Mouse (Mus musculus) stomach, postnatal 0 days (tissue): ENCODE data around the gene Tma7. TPM values are rescaled to one million over a fixed set of nuclear protein-coding genes. Genes with fewer than 3 reads are reported as not detected.
A peak's percentile ranks its signal among the peaks of the same experiment; 100 is the strongest.

Experiments used
- ATAC-seq: fragments of 200-750 bp; cut with Nextera tagmentation; 2 replicates; pipeline ENCODE4 v1.8.0; 2017; ENCODE audit not compliant: low FRiP score, low TSS enrichment
- DNase-seq: peaks from one replicate; pipeline ENCODE4 v3.0.0-alpha.2; 2016; ENCODE audit warnings: low spot score
- H3K27ac ChIP-seq: fragments of 300-500 bp; sonication (generic); replicated peaks from 2 replicates; pipeline ENCODE4 v1.5.1; 2014; ENCODE audit warnings: mild to moderate bottlenecking, control low read depth
- H3K27me3 ChIP-seq: fragments of 300-500 bp; sonication (generic); 2 replicates; pipeline ENCODE4 v1.6.1; 2014; ENCODE audit warnings: low read length; ENCODE audit not compliant: control insufficient read depth, insufficient read depth
- H3K36me3 ChIP-seq: fragments of 300-500 bp; sonication (generic); 2 replicates; pipeline ENCODE4 v1.6.1; 2014; ENCODE audit warnings: low read length, mixed read lengths; ENCODE audit not compliant: control insufficient read depth, insufficient read depth
- H3K4me1 ChIP-seq: fragments of 300-500 bp; sonication (generic); replicated peaks from 2 replicates; pipeline ENCODE4 v1.6.1; 2014; ENCODE audit warnings: antibody characterized with exemption; ENCODE audit not compliant: control insufficient read depth, insufficient read depth
- H3K4me2 ChIP-seq: fragments of 300-500 bp; sonication (generic); replicated peaks from 2 replicates; pipeline ENCODE4 v1.6.1; 2014; ENCODE audit warnings: low read depth, mild to moderate bottlenecking, control low read depth, moderate library complexity
- H3K4me3 ChIP-seq: fragments of 300-500 bp; sonication (generic); 2 replicates; pipeline ENCODE4 v1.5.1; 2014; ENCODE audit warnings: low read depth, low read length, control low read depth
- H3K9ac ChIP-seq: fragments of 300-500 bp; sonication (generic); 2 replicates; pipeline ENCODE4 v1.6.1; 2014; ENCODE audit warnings: mild to moderate bottlenecking, low read length, control low read depth, mixed read lengths
- H3K9me3 ChIP-seq: fragments of 300-500 bp; sonication (generic); 2 replicates; pipeline ENCODE4 v1.6.1; 2016; ENCODE audit warnings: low read length; ENCODE audit not compliant: control insufficient read depth
- CTCF ChIP-seq: IDR thresholded peaks from 2 replicates; pipeline ENCODE4 v1.5.1; 2016; ENCODE audit warnings: antibody characterized with exemption, low read depth, mild to moderate bottlenecking, moderate library complexity
- EP300 ChIP-seq: optimal IDR thresholded peaks from 2 replicates; pipeline ENCODE3; 2016; ENCODE audit warnings: antibody characterized with exemption
- WGBS: fragments of 180-500 bp; shearing (Covaris S2); extraction: QIAGEN DNeasy Blood & Tissue Kit; methylation state at CpG from one replicate; pipeline ENCODE4 v1.1.7; 2014; 5-methylcytosine and 5-hydroxymethylcytosine counted together
- polyA plus RNA-seq: library from polyadenylated mRNA; unstranded; fragments of >200 nt; fragmentation: Nextera tagmentation; extraction: Ambion mirVana; gene quantifications from 2 replicates; pipeline ENCODE4 v1.2.1, GENCODE M21; 2015

Tma7 gene
- polyA plus RNA-seq, 1 experiment from 2014 or later: 424 TPM

DNA sequence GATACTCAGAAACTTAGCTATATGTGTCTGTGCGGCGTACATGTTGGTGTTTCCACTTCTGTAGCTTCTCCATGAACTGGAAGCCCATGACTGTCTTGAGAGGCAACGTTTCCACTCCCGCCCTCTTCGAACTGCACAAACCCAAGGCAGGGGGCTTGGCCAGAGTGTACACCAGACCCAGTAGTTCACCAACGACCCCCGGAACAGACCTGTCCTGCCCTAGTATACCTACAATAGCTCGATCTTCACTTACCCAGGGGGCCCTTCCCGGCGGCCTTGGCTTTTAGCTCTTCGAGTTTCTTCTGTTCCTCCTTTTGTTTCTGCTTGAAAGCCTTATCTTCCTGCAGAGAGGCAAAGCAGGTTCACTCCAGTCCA, 651 bp downstream of the Tma7 start:
- no peaks in the 10 kb centered on the region for H3K4me1 ChIP-seq
- peak overlapping the region; percentile 50 for H3K27ac ChIP-seq
- no peaks in the 10 kb centered on the region for H3K9me3 ChIP-seq
- H3K27me3 ChIP-seq: no peaks in the 10 kb centered on the region
- no peak for TF ChIP-seq EP300
- TF ChIP-seq CTCF: no peak
- peak overlapping the region; percentile 60 for H3K4me3 ChIP-seq
- H3K9ac ChIP-seq: peak overlapping the region; percentile 68
- DNase-seq (peak; percentile 24), ATAC-seq (peak; percentile 13; the same call in 1 of the 2 replicates)
- no peaks in the 10 kb centered on the region for H3K36me3 ChIP-seq
- 2% methylated on average over 11 of the region's 11 CpGs for WGBS
- H3K4me2 ChIP-seq: peak overlapping the region; percentile 65

DNA sequence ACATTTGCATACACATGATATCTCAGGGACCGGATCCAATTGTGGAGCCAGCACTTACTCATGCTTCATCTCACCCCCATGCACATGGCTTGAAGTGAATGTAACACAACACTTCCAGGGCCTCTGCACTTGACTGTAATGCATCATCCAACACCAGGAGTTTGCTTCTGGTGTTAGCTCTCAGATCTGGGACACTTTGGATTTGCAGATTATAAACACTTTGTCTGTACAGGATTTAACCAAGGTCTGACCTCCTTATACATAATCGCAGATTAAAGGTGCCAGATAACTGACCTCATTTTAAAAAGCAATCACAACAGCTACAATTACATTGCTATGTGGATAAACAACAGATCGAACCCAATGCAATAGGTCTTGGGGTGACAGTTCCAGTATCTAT, 1.9 kb downstream of the Tma7 start:
- Histone ChIP-seq H3K4me1 (no peaks in the 10 kb centered on the region), H3K9me3 (no peaks in the 10 kb centered on the region), H3K4me3 (no peak overlapping the region), H3K36me3 (no peaks in the 10 kb centered on the region), H3K4me2 (no peak overlapping the region), H3K27ac (no peak overlapping the region), H3K27me3 (no peaks in the 10 kb centered on the region), H3K9ac (no peak overlapping the region)
- WGBS: 91% methylated on average over 3 of the region's 3 CpGs
- ATAC-seq (no peak), DNase-seq (no peak)
- TF ChIP-seq EP300 (no peak), CTCF (no peak)

DNA sequence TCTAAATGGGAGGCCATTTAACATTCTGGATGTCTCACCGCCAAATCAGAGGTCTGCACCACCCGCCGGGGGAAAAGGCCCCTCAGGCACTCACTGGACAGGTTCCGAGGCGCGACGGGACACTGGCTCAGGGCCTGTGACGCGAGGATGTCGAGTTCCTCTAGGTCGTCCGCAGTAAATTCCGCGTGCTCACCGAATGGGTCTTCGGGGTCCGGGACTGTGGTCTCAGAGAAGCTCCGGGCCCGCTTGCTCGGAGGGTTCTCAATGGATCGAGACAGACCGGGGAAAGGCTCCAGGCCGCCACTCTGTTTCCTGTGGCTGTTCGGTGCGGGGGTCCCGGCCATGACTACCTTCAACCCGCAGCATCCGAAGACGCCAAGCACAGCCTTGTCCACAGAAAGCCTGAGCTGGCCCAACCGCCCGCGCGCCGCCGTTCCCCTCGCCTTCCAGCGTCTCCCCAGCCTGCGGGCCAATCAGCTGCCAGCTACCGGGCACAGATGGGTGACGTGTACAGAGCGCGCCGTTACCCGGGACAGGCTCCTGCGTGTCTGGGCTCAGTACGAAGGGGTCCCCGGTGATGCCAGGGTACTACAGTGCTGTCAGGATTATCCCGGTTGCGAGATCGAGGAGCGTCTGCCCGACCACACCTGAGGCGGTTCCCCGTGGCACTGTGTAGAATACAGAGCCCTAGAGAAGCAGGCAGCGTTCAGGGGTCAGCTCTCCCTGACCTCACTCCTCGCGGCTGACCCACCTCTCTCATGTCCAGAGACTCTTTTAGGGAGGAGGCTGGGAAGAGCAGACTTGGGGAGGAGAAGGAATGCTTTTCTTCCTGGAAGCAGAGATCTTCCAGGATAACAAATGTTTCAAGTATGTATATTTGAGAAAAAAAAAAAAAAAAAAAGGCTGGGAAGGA, 8.5 kb downstream of the Tma7 start, which contains the start of gene Atrip:
Gene Atrip (minus strand): TSS at position 464 of the 913 bp plus-strand sequence.
- peak within 1 kb of the TSS; percentile 75 for H3K4me2 ChIP-seq
- no peak for TF ChIP-seq CTCF
- TF ChIP-seq EP300: no peak
- peak within 1 kb of the TSS; percentile 85 for H3K9ac ChIP-seq
- peak; percentile 98 for ATAC-seq
- DNase-seq: peak; percentile 94
- peak within 1 kb of the TSS; percentile 75 for H3K4me3 ChIP-seq
- H3K9me3 ChIP-seq: no peaks in the 10 kb centered on the region
- H3K36me3 ChIP-seq: peaks cover 6% of the 10 kb centered on the region
- WGBS: under 1% methylated on average over 57 of the region's 57 CpGs
- H3K27ac ChIP-seq: peak within 1 kb of the TSS; percentile 76
- H3K4me1 ChIP-seq: peaks cover 5% of the 10 kb centered on the region; the same call in 1 of the 2 replicates
- H3K27me3 ChIP-seq: no peaks in the 10 kb centered on the region

- ATAC-seq: no peak
These were observed 14.2 kb downstream of the Tma7 start for GRCm38 (mm10) chr9:109068095-109068735.

GRCm38 (mm10) chr9:109060898-109061295, 21.5 kb downstream of the Tma7 start:
- no peak for ATAC-seq
- Histone ChIP-seq H3K9ac (no peak overlapping the region), H3K4me1 (0 out of 2 replicates have a peak, but pooled peaks cover 4% of the 10 kb centered on the region), H3K36me3 (peaks cover 35% of the 10 kb centered on the region), H3K27me3 (no peaks in the 10 kb centered on the region), H3K27ac (no peak overlapping the region), H3K4me3 (no peak overlapping the region), H3K4me2 (no peak overlapping the region), H3K9me3 (no peaks in the 10 kb centered on the region)
- DNase-seq: no peak
- 82% methylated on average over 5 of the region's 5 CpGs for WGBS
- TF ChIP-seq EP300 (no peak), CTCF (no peak)

More at GRCm38 (mm10) chr9:109068095-109068735, 14.2 kb downstream of the Tma7 start:
- no peak for DNase-seq
- peaks cover 4% of the 10 kb centered on the region; the same call in 1 of the 2 replicates for H3K4me1 ChIP-seq
- H3K9me3 ChIP-seq: no peaks in the 10 kb centered on the region
- H3K9ac ChIP-seq: no peak overlapping the region
- peak; percentile 50 for TF ChIP-seq CTCF
- no peak for TF ChIP-seq EP300
- no peaks in the 10 kb centered on the region for H3K27me3 ChIP-seq
- H3K36me3 ChIP-seq: peaks cover 39% of the 10 kb centered on the region
- no peak overlapping the region for H3K4me2 ChIP-seq
- H3K27ac ChIP-seq: no peak overlapping the region
- H3K4me3 ChIP-seq: no peak overlapping the region
- 95% methylated on average over 3 of the region's 3 CpGs for WGBS
